Mouse (Mus musculus) liver, embryonic 12.5 days (tissue): ENCODE measurements around the gene Bzw1. TPM values are rescaled to one million over a fixed set of nuclear protein-coding genes. Genes with fewer than 3 reads are reported as not detected.

Source experiments
- ATAC-seq: fragments of 200-750 bp; cut with Nextera tagmentation; 2 replicates; pipeline ENCODE4 v1.8.0; 2017; ENCODE audit warnings: moderate number of reproducible peaks, mild to moderate bottlenecking, moderate library complexity
- H3K27ac ChIP-seq: fragments of 300-500 bp; sonication (generic); 2 replicates; pipeline ENCODE4 v1.5.1; 2016; ENCODE audit warnings: mild to moderate bottlenecking
- H3K27me3 ChIP-seq: fragments of 300-500 bp; sonication (generic); replicated peaks from 2 replicates; pipeline ENCODE4 v1.6.1; 2016; ENCODE audit warnings: mild to moderate bottlenecking, moderate library complexity
- H3K36me3 ChIP-seq: fragments of 300-500 bp; sonication (generic); 2 replicates; pipeline ENCODE4 v1.6.1; 2016; ENCODE audit warnings: mild to moderate bottlenecking, moderate library complexity
- H3K4me1 ChIP-seq: fragments of 300-500 bp; sonication (generic); 2 replicates; pipeline ENCODE4 v1.6.1; 2016
- H3K4me2 ChIP-seq: fragments of 300-500 bp; sonication (generic); 2 replicates; pipeline ENCODE4 v1.6.1; 2016; ENCODE audit warnings: mild to moderate bottlenecking, moderate library complexity
- H3K4me3 ChIP-seq: fragments of 300-500 bp; sonication (generic); 2 replicates; pipeline ENCODE4 v1.5.1; 2016; ENCODE audit warnings: mild to moderate bottlenecking, moderate library complexity
- H3K9ac ChIP-seq: fragments of 300-500 bp; sonication (generic); 2 replicates; pipeline ENCODE4 v1.6.1; 2016; ENCODE audit warnings: mild to moderate bottlenecking, moderate library complexity
- H3K9me3 ChIP-seq: fragments of 300-500 bp; sonication (generic); replicated peaks from 2 replicates; pipeline ENCODE4 v1.6.1; 2016; ENCODE audit warnings: mild to moderate bottlenecking, moderate library complexity
- WGBS: fragments of 180-500 bp; shearing (Covaris S2); methylation state at CpG from one replicate; pipeline ENCODE4 v1.1.7; 2016; ENCODE audit not compliant: insufficient replicate concordance; 5-methylcytosine and 5-hydroxymethylcytosine counted together
- polyA plus RNA-seq: library from polyadenylated mRNA; unstranded; fragments of >200 nt; fragmentation: Nextera tagmentation; extraction: Ambion mirVana; gene quantifications from 2 replicates; pipeline ENCODE4 v1.2.1, GENCODE M21; 2016

The Bzw1 gene
- polyA plus RNA-seq, 1 experiment from 2014 or later = 229 TPM

DNA sequence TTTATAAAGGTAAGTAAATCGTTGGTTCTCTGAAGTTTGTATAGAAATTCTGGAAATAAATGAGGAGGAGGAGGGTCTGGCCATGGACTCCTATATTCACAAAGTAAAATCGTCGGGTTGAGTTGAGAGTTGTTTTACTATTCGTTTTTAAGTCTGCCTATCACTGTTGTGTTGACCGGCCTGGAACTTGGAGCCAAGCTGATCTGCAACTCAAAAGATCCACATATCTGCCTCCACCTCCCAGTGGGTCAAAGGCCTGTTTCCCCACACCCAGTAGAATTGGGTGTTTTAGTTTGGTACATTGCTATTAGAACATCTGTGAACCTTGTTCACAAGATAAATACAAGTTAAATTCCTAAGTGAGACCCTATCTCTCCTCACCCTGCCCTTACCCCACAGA lies 11.0 kb downstream of the Bzw1 start:
- Histone ChIP-seq H3K9ac (no peak overlapping the region), H3K4me2 (no peak overlapping the region), H3K27me3 (no peaks in the 10 kb centered on the region), H3K4me1 (no peaks in the 10 kb centered on the region), H3K27ac (no peak overlapping the region), H3K9me3 (no peaks in the 10 kb centered on the region), H3K36me3 (peaks cover 90% of the 10 kb centered on the region), H3K4me3 (no peak overlapping the region)
- no peak for ATAC-seq
- WGBS = 86% methylated on average over 5 of the region's 5 CpGs

DNA sequence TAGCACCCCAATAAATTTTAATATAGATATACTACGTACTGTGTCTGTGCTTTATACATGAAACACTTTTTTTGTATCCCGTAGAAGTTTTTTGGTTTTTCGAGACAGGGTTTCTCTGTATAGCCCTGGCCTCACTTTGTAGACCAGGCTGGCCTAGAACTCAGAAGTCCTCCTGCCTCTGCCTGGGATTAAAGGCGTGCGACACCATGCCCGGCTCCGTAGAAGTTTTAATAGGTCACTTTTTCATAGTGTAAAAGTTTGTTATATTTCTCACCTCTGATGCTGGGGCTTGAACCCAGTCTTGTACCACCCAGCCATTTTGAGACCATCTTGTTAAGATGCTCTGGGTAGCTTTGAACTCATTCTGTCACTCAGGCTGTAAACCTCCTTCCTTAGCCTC lies 14.6 kb downstream of the Bzw1 start:
- Histone ChIP-seq H3K27ac (no peak overlapping the region), H3K4me2 (no peak overlapping the region), H3K27me3 (no peaks in the 10 kb centered on the region), H3K36me3 (peaks cover 90% of the 10 kb centered on the region), H3K9me3 (no peaks in the 10 kb centered on the region), H3K4me1 (no peaks in the 10 kb centered on the region), H3K4me3 (no peak overlapping the region), H3K9ac (no peak overlapping the region)
- ATAC-seq = no peak
- 92% methylated on average over 7 of the region's 7 CpGs for WGBS

DNA sequence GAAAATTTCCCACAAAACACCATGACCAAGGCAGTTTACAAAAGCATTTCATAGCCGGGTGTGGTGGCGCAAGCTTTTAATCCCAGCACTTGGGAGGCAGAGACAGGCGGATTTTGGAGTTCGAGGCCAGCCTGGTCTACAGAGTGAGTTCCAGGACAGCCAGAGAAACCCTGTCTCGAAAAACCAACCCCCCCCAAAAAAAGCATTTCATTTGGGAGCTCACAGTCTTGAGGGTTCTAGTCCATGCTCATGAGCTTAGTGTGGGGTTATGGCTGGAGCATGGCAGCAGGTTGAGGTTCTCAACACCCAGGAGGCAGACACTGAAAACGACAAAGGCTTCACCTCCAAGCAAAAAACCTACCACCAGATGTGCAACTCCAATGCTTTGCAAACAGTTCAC lies 15.4 kb downstream of the Bzw1 start:
- no peaks in the 10 kb centered on the region for H3K9me3 ChIP-seq
- no peak for ATAC-seq
- no peak overlapping the region for H3K9ac ChIP-seq
- no peaks in the 10 kb centered on the region for H3K4me1 ChIP-seq
- WGBS = 72% methylated on average over 6 of the region's 6 CpGs
- no peak overlapping the region for H3K4me3 ChIP-seq
- no peak overlapping the region for H3K4me2 ChIP-seq
- H3K27ac ChIP-seq = 0 out of 2 replicates have a peak overlapping the region, but pooled peaks have one; percentile 17
- no peaks in the 10 kb centered on the region for H3K27me3 ChIP-seq
- peaks cover 90% of the 10 kb centered on the region for H3K36me3 ChIP-seq

DNA sequence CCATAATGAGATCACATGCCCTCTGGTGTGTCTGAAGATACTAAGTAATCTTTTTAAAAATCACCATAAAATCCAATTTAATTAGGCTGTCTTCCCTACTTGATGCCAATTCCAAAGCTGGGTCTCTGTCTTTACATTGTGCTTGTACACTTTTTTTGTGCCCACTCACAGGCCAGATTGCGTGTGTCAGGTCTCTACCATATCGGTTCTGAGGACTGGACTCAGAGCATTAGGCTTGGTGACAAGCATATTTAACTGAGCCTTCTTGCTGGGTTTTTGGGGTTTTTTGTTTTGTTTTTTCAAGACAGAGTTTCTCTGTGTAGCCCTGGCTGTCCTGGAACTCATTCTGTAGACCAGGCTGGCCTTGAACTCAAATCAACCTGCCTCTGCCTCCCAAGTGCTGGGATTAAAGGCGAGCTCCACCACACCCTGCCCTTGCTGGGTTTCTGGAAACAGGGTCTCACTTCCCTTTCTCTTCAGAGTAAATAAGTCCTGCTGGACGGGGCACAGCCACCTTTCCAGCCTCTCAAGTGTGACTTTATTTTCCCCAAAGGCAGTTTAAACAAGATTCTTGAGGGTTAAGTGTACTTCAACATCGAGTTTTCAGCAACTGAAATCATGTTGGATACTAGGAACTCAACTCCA lies 17.0 kb downstream of the Bzw1 start:
- Histone ChIP-seq H3K4me2 (no peak overlapping the region), H3K9ac (no peak overlapping the region), H3K4me1 (no peaks in the 10 kb centered on the region), H3K4me3 (no peak overlapping the region), H3K27me3 (no peaks in the 10 kb centered on the region), H3K36me3 (peaks cover 91% of the 10 kb centered on the region), H3K9me3 (no peaks in the 10 kb centered on the region), H3K27ac (no peak overlapping the region)
- no peak for ATAC-seq
- 76% methylated on average over 5 of the region's 5 CpGs for WGBS

DNA sequence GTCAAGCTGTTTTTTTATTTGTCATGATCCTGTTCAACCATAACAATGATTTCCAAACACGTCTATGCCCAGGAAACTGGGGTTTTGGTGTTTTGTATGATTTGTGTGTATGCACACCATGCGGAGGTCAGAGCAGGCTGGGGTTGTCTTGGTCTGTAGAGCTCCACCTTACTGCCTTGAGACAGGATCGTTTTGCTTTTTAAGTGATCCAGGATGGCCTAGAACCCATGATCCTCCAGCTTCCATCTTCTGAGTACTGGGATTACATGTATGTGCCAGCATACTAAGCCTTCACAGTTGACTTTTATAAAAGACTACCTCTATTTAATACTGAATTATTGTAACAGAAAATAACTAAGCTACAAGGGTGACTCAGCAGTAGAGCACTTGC lies 17.5 kb downstream of the Bzw1 start:
- no peaks in the 10 kb centered on the region for H3K9me3 ChIP-seq
- 76% methylated on average over 3 of the region's 3 CpGs for WGBS
- no peak overlapping the region for H3K4me3 ChIP-seq
- no peak overlapping the region for H3K27ac ChIP-seq
- ATAC-seq = no peak
- H3K4me2 ChIP-seq = no peak overlapping the region
- H3K9ac ChIP-seq = no peak overlapping the region
- peaks cover 91% of the 10 kb centered on the region for H3K36me3 ChIP-seq
- H3K27me3 ChIP-seq = no peaks in the 10 kb centered on the region
- no peaks in the 10 kb centered on the region for H3K4me1 ChIP-seq

DNA sequence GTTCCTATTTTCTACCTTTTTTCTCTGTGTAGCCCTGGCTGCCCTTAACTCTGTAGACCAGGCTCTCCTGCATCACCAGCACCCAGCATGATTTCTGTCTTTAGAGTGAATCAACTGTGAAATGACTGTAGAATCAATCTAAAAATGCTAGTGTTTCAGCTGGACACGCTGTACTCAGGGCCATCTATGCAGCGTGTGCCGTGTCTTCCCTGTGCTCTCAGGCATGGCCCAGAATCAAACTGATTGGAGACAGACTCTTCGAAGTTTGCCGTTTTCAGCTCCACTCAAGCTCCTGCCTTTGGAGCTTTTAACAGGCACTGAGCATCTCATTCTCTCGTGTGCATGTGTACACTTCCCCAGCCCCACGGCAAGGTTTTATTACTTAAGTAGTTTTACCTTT lies 18.1 kb downstream of the Bzw1 start:
- WGBS = 86% methylated on average over 7 of the region's 7 CpGs
- Histone ChIP-seq H3K4me3 (no peak overlapping the region), H3K4me2 (no peak overlapping the region), H3K36me3 (peaks cover 91% of the 10 kb centered on the region), H3K27ac (0 out of 2 replicates have a peak overlapping the region, but pooled peaks have one; percentile 1), H3K9ac (no peak overlapping the region), H3K4me1 (no peaks in the 10 kb centered on the region), H3K9me3 (no peaks in the 10 kb centered on the region), H3K27me3 (no peaks in the 10 kb centered on the region)
- ATAC-seq = no peak

DNA sequence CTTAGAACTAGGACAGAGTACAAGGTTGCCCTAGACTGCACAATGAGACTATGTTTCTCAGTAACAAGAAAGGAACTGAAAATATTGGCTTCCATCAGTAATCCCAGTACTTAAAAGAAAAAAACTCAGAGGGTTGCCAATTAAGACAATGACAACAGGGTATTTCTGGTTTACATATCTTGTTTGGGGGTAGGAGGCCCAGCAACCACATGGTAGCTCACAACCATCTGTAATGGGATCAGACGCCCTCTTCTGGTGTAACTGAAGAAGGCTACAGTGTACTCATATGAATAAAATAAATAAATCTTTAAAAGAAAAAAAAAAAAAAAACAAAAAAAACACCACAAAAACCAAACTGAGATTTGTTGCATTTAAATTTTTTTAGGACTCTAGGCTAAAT lies 22.7 kb downstream of the Bzw1 start:
- no peak overlapping the region for H3K9ac ChIP-seq
- H3K4me2 ChIP-seq = no peak overlapping the region
- 16% methylated on average over 1 of the region's 1 CpGs for WGBS
- H3K27ac ChIP-seq = no peak overlapping the region
- H3K4me1 ChIP-seq = peaks cover 8% of the 10 kb centered on the region; the same call in 1 of the 2 replicates
- H3K36me3 ChIP-seq = peaks cover 94% of the 10 kb centered on the region
- H3K4me3 ChIP-seq = no peak overlapping the region
- H3K9me3 ChIP-seq = no peaks in the 10 kb centered on the region
- H3K27me3 ChIP-seq = no peaks in the 10 kb centered on the region
- no peak for ATAC-seq

DNA sequence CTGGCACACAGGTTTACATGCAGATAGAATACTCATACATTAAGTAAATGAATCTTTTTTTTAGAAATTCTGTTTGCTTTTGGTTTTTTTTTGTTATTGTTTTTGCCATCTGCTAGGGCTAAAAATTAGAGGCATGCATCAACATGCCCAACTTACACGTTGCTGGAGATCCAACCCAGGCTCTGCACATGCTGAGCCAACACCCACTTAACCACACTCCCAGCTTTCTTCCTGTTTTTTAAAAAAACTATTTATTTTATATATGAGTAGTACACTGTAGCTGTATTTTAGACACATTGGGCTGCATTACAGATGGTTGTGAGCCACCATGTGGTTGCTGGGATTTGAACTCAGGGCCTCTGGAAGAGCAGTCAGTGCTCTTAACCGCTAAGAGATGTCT lies 23.4 kb downstream of the Bzw1 start:
- Histone ChIP-seq H3K9ac (no peak overlapping the region), H3K4me1 (peaks cover 11% of the 10 kb centered on the region), H3K4me2 (no peak overlapping the region), H3K4me3 (no peak overlapping the region), H3K9me3 (no peaks in the 10 kb centered on the region), H3K36me3 (peaks cover 91% of the 10 kb centered on the region), H3K27ac (no peak overlapping the region), H3K27me3 (no peaks in the 10 kb centered on the region)
- 83% methylated on average over 2 of the region's 2 CpGs for WGBS
- no peak for ATAC-seq

DNA sequence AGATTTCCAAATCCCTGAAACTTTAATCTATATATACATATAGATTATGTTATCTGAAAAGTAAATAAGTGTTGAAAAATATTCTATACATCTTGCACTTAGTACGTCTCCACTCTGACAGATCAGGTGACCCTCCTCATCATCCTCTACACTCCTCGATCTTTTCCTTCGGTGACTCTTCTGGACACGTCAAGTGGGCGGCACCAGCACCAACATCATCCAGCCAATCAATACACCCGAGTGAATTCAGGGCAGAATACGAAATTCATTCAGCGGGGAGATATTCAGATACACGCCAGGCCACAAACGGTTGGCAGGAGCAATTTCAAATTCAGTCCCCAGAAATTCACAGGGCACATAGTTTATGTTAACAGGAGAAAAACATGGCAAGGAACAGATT lies 27.3 kb downstream of the Bzw1 start:
- H3K27ac ChIP-seq = no peak overlapping the region
- ATAC-seq = no peak
- no peak overlapping the region for H3K9ac ChIP-seq
- no peak overlapping the region for H3K4me3 ChIP-seq
- H3K4me2 ChIP-seq = no peak overlapping the region
- H3K4me1 ChIP-seq = peaks cover 38% of the 10 kb centered on the region
- 80% methylated on average over 10 of the region's 10 CpGs for WGBS
- no peaks in the 10 kb centered on the region for H3K9me3 ChIP-seq
- H3K36me3 ChIP-seq = peaks cover 66% of the 10 kb centered on the region
- no peaks in the 10 kb centered on the region for H3K27me3 ChIP-seq

DNA sequence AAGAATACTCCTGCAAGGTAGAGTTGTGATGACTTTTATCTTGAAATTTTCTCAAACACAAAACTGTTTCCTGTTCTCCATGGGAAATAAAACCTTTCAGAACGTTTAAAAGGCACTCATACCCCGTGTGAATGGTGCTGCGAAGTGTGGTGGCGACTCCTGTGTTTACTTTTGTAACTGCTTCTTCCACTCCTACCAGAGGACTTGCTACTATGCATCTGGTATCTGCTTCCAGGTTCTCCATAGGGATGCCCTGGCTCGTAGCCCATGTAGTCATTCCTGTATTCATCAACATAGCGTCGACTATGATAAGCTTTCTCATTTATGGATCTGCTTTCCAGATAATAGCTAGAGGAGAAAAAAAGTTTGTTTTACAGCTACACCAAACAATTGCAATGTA lies 28.3 kb downstream of the Bzw1 start:
- Histone ChIP-seq H3K4me1 (peaks cover 40% of the 10 kb centered on the region), H3K4me3 (peak overlapping the region; percentile 84; the same call in 1 of the 2 replicates), H3K9ac (no peak overlapping the region), H3K9me3 (no peaks in the 10 kb centered on the region), H3K27me3 (no peaks in the 10 kb centered on the region), H3K27ac (no peak overlapping the region), H3K36me3 (peaks cover 58% of the 10 kb centered on the region), H3K4me2 (peak overlapping the region; percentile 75)
- 76% methylated on average over 7 of the region's 7 CpGs for whole genome bisulfite sequencing
- ATAC-seq = no peak

DNA sequence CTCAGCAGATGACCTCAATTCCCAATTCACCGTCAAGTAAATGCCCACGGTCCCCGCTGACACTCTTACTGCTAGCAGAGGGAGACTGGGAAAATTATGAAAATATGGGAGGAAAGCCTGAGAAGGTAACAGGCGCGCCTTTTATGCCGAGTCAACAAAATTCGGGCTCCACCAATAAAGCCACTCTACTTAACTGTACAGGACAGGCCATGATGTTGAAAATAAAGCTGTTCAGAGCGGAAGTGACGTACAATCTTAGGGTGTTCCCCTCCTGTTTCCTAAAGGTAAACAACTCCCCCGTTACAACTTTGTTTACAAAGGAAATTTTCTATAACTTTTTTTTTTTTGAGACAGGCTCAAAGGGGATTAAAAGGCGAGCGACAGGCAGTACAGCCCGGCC lies 30.2 kb downstream of the Bzw1 start:
- Histone ChIP-seq H3K4me3 (peak overlapping the region; percentile 84), H3K9me3 (no peaks in the 10 kb centered on the region), H3K9ac (peak overlapping the region; percentile 100), H3K4me2 (peak overlapping the region; percentile 75), H3K27ac (peak overlapping the region; percentile 99), H3K27me3 (no peaks in the 10 kb centered on the region), H3K36me3 (peaks cover 39% of the 10 kb centered on the region), H3K4me1 (peaks cover 40% of the 10 kb centered on the region)
- 5% methylated on average over 13 of the region's 13 CpGs for WGBS
- ATAC-seq = peak; percentile 74

DNA sequence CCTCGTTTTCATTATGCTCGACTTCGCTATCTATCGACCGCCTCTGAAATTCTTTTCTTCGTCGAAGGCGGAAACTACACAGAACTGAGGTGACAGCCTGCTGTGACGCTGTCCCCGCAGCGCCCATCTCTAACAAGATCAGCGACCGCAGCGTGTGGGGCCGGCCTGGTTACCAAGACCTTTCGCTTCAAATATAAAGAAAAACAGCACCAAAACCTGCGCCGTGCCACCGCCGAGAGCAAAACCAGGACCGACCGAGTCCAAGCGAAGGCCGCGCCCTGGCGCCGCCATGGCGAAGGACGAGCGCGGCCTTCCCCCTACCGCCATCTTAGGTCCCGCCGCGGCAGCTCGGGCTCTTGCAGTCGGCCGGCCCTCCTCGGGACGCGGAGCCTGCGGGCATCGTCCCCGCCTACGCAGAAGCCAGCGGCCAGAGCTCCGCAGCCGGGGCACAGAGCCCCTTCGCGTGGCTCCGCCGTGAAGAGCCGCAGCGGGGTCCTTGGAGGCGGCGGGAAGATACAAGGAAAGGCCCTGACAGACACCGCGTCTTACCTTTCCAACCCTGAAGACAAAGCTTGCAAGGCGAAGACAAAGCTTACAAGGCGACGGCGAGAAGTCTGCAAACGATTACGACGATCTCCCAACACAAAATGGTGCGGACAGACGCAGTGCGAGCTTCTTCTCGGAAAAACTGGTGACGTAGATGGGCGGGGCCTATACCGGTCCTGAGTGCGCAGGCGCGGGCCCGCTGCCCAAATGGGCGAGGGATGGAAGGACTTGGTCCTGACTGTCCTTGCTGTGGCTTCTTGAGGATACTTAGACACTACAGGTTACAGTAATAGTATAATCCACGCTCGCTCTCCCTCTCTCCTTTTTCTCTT lies 30.9 kb downstream of the Bzw1 start, which contains the start of gene Clk1:
Clk1 (minus strand) TSS at position 696 of the 878 bp plus-strand sequence.
- 2% methylated on average over 79 of the region's 79 CpGs for WGBS

More for the DNA sequence above, 30.9 kb downstream of the Bzw1 start, which contains the start of gene Clk1:
- Histone ChIP-seq H3K27ac (peak within 1 kb of the TSS; percentile 99), H3K9me3 (no peaks in the 10 kb centered on the region), H3K36me3 (peaks cover 32% of the 10 kb centered on the region), H3K9ac (peak within 1 kb of the TSS; percentile 100), H3K27me3 (no peaks in the 10 kb centered on the region), H3K4me3 (peak within 1 kb of the TSS; percentile 84), H3K4me1 (peaks cover 34% of the 10 kb centered on the region), H3K4me2 (peak within 1 kb of the TSS; percentile 75)
- peak; percentile 92 for ATAC-seq
